Mouse (Mus musculus) E14TG2a.4 (cell line): ENCODE data around the gene Ablim1.

Experiments
- CTCF ChIP-seq: conservative IDR thresholded peaks from 2 replicates; pipeline ENCODE4 v1.5.1; 2014; ENCODE audit warnings: low read length
- POU5F1 ChIP-seq: IDR thresholded peaks from 2 replicates; pipeline ENCODE4 v1.6.1; 2014; ENCODE audit warnings: low read length, borderline replicate concordance

DNA sequence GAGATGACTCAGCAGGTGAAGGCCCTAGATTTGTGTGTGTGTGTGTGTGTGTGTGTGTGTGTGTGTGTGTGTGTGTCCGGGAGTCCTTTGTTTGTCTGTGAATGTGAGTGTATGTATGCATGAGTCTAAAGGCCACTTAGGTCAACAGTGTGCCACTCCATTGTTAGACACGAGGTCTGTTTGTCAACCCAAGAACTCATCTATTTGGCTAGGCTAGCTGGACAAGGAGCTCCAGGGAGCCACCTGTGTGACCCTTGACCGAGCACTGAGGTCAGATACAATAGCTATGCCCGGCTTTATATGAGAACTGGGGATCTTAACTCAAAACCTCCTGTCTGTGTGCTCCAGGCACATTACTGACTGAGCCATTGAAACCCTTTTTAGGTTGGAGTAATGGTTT is 7.8 kb upstream of the Ablim1 start:
- no peak for TF ChIP-seq CTCF
- TF ChIP-seq POU5F1 = no peak
